Mouse (Mus musculus) retina, postnatal 7 days (tissue): ENCODE data around the gene Senp2.
"Not testable (repeated sequence)": the region's sequence is repeated elsewhere in the genome, so short reads cannot be mapped to it uniquely, and the experiment has no call there.

Experiments used
- DNase-seq: peaks from one replicate; pipeline ENCODE4 v3.0.0-alpha.2; 2012; ENCODE audit warnings: low read depth, low spot score

Senp2 gene

GRCm38 (mm10) chr16:22009099-22009584 lies at the start of gene Senp2:
Senp2 (plus strand) TSS chr16:22009484.
- peak; percentile 100 for DNase-seq

GRCm38 (mm10) chr16:21965576-21965975 lies 43.7 kb upstream of the Senp2 start:
- no peak for DNase-seq

GRCm38 (mm10) chr16:21969874-21970273 lies 39.4 kb upstream of the Senp2 start:
- DNase-seq, result no peak

GRCm38 (mm10) chr16:21970536-21970935 lies 38.7 kb upstream of the Senp2 start:
- no peak for DNase-seq

- DNase-seq, result no peak
Measured at GRCm38 (mm10) chr16:21971446-21971845, 37.8 kb upstream of the Senp2 start.

GRCm38 (mm10) chr16:21976203-21976602 lies 33.1 kb upstream of the Senp2 start:
- no peak for DNase-seq

- DNase-seq, result no peak
Measured at GRCm38 (mm10) chr16:21977347-21977746, 31.9 kb upstream of the Senp2 start.

GRCm38 (mm10) chr16:21983146-21983545 lies 26.1 kb upstream of the Senp2 start:
- DNase-seq, result no peak

GRCm38 (mm10) chr16:21983581-21983980 lies 25.7 kb upstream of the Senp2 start:
- DNase-seq, result no peak

GRCm38 (mm10) chr16:21984091-21984490 lies 25.2 kb upstream of the Senp2 start:
- DNase-seq, result no peak

GRCm38 (mm10) chr16:21986191-21986590 lies 23.1 kb upstream of the Senp2 start:
- no peak for DNase-seq

GRCm38 (mm10) chr16:21987956-21988355 lies 21.3 kb upstream of the Senp2 start:
- no peak for DNase-seq

- DNase-seq, result not testable (repeated sequence)
Measured at GRCm38 (mm10) chr16:21990893-21991292, 18.4 kb upstream of the Senp2 start.

- no peak for DNase-seq
Measured at GRCm38 (mm10) chr16:21991774-21992173, 17.5 kb upstream of the Senp2 start.

GRCm38 (mm10) chr16:21995304-21995703 lies 14.0 kb upstream of the Senp2 start, which contains the start of gene Liph:
Liph (minus strand) TSS chr16:21995663.
- DNase-seq, result no peak

- no peak for DNase-seq
Measured at GRCm38 (mm10) chr16:21996402-21996801, 12.9 kb upstream of the Senp2 start.

GRCm38 (mm10) chr16:21996881-21997641 lies 12.2 kb upstream of the Senp2 start:
- DNase-seq, result no peak

- DNase-seq, result no peak
Measured at GRCm38 (mm10) chr16:21998061-21998460, 11.2 kb upstream of the Senp2 start.

GRCm38 (mm10) chr16:21999941-22000690 lies 9.2 kb upstream of the Senp2 start:
- no peak for DNase-seq

GRCm38 (mm10) chr16:22001172-22001571 lies 8.1 kb upstream of the Senp2 start:
- DNase-seq, result no peak

GRCm38 (mm10) chr16:22001606-22002005 lies 7.7 kb upstream of the Senp2 start:
- no peak for DNase-seq

- no peak for DNase-seq
Measured at GRCm38 (mm10) chr16:22009596-22009995, 312 bp downstream of the Senp2 start.

GRCm38 (mm10) chr16:22015569-22015968 lies 6.3 kb downstream of the Senp2 start:
- no peak for DNase-seq
